Mouse (Mus musculus) ES-E14 (cell line): ENCODE results near the gene Tmx2. TPM values are rescaled to one million over a fixed set of nuclear protein-coding genes. Genes with fewer than 3 reads are reported as not detected.
"Not testable (repeated sequence)": the region's sequence is repeated elsewhere in the genome, so short reads cannot be mapped to it uniquely, and the experiment has no call there.

Source experiments
- DNase-seq: peaks from one replicate; pipeline ENCODE4 v3.0.0-alpha.2; 2013; ENCODE audit warnings: low read depth, low spot score
- H3K27ac ChIP-seq: 2 replicates; pipeline ENCODE4 v1.5.1; 2012; ENCODE audit warnings: low read depth, mild to moderate bottlenecking, low read length, moderate library complexity, mixed read lengths; ENCODE audit not compliant: poor library complexity, insufficient read depth, severe bottlenecking
- H3K36me3 ChIP-seq: 2 replicates; pipeline ENCODE4 v1.6.1; 2012; ENCODE audit warnings: mild to moderate bottlenecking, low read length, moderate library complexity, mixed read lengths; ENCODE audit not compliant: control insufficient read depth, poor library complexity, insufficient read depth, severe bottlenecking
- H3K4me1 ChIP-seq, 2 experiments: fragments of 150-350 bp in 1 of 2; sonication (generic) in 1 of 2; 2 replicates each; pipeline ENCODE4 v1.6.1; 2012; ENCODE audit warnings: low read length in 2 of 2, mild to moderate bottlenecking in 1 of 2, mixed read lengths in 1 of 2; ENCODE audit not compliant: control insufficient read depth in 2 of 2, insufficient read depth in 2 of 2, poor library complexity in 1 of 2
- H3K4me3 ChIP-seq, 2 experiments: fragments of 150-350 bp in 1 of 2; sonication (generic) in 1 of 2; 2 replicates each; pipeline ENCODE4 v1.5.1; 2012; ENCODE audit warnings: low read length in 2 of 2, low read depth in 1 of 2, mild to moderate bottlenecking in 1 of 2, mixed read lengths in 1 of 2; ENCODE audit not compliant: insufficient read depth in 1 of 2, poor library complexity in 1 of 2, severe bottlenecking in 1 of 2
- H3K9ac ChIP-seq: 2 replicates; pipeline ENCODE4 v1.6.1; 2012; ENCODE audit warnings: low read depth, mild to moderate bottlenecking, low read length, mixed read lengths; ENCODE audit not compliant: poor library complexity, insufficient read depth, severe bottlenecking
- H3K9me3 ChIP-seq: fragments of 150-350 bp; sonication (generic); 2 replicates; pipeline ENCODE4 v1.6.1; 2012; ENCODE audit warnings: low read depth, mild to moderate bottlenecking, low read length; ENCODE audit not compliant: control insufficient read depth, insufficient read depth
- CHD2 ChIP-seq: IDR thresholded peaks from 2 replicates; pipeline ENCODE4 v1.6.1; 2014; ENCODE audit warnings: mild to moderate bottlenecking, low read depth, low read length, inconsistent platforms
- HCFC1 ChIP-seq: IDR thresholded peaks from 2 replicates; pipeline ENCODE4 v1.6.1; 2012; ENCODE audit warnings: low read length, inconsistent platforms, borderline replicate concordance; ENCODE audit not compliant: insufficient read depth
- MAFK ChIP-seq: IDR thresholded peaks from 2 replicates; pipeline ENCODE4 v1.6.1; 2014; ENCODE audit warnings: mild to moderate bottlenecking, low read depth, low read length, inconsistent platforms; ENCODE audit not compliant: insufficient read depth
- ZC3H11A ChIP-seq: IDR thresholded peaks from 2 replicates; pipeline ENCODE4 v1.6.1; 2012; ENCODE audit warnings: low read depth, mild to moderate bottlenecking, inconsistent platforms, low read length, borderline replicate concordance
- ZNF384 ChIP-seq: IDR thresholded peaks from 2 replicates; pipeline ENCODE4 v1.6.1; 2012; ENCODE audit warnings: low read depth, low read length, inconsistent platforms
- in situ Hi-C, 2 experiments: fragments of 600-800 bp; cut with MboI; formaldehyde crosslinking; loops; one replicate each; pipeline ENCODE4 v1.15.1; 2025; ENCODE audit warnings: low sequenced_read_pairs in 2 of 2, inconsistent platforms in 1 of 2; ENCODE audit not compliant: unreplicated experiment in 2 of 2
- total RNA-seq: library from RNA; depleted of rRNA; stranded (reverse); fragments of 300-350 nt; gene quantifications from 2 replicates; pipeline ENCODE4 v1.2.3, GENCODE M21; 2012

The Tmx2 gene
- total RNA-seq, 1 experiment, result 160 TPM

DNA sequence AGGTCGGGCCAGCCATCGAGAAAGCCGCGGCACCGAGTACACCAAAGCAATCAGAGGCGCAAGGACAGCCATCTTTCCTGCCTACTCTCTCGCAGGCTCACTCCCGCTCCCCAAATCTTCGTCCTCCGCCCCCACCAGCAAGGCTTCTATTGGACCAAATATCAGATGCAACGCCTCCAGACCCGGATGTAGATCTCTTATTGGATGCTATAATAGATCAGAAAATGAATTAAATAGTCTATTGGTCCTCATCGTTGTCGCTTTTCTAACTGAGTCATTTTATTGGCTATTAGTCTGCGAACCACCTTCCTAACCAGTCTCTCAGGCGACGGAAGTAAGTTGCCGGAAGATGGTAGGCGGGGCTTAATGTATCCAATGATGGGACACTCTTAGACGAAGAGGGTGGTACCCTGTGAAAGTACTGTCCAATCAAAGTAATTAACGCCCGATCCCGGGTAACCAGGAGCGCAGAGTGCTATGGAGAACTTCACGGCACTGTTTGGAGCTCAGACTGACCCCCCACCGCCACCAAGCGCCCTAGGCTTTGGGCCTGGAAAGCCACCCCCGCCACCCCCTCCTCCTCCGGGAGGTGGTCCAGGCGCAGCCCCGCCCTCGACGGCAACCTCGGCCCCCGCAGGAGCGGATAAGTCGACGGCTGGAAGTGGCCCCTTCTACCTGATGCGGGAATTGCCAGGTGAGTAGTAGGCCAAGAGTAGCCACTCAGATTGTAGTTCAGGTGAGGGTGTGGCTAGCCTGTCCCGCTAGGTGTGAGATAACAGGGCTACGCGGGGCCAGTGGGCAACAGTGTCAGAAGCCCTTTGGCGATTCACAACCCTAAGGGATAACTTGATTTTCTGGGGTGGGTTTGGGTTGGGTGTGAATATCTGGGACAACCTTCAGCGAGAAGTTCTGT lies 716 bp downstream of the Tmx2 start, which contains the start of the genes Gm28635 and Med19:
Gene Gm28635, minus strand, starts transcription at position 74 of the 913 bp plus-strand sequence.
Gene Med19, plus strand, starts transcription at position 435 of the 913 bp plus-strand sequence.
- peaks cover 2 to 5% of the 10 kb centered on the region in 2 experiments; a peak in 2 of 4 replicates for H3K4me1 ChIP-seq
- peak; percentile 99 for DNase-seq
- no peaks in the 10 kb centered on the region for H3K9me3 ChIP-seq
- H3K4me3 ChIP-seq, result peak within 1 kb of the TSS; percentile 93 to 96
- TF ChIP-seq HCFC1 (0 out of 2 replicates have a peak, but pooled peaks have one; percentile 4), MAFK (no peak), ZNF384 (no peak), ZC3H11A (no peak), CHD2 (peak; percentile 94)
- peaks cover 19% of the 10 kb centered on the region for H3K36me3 ChIP-seq
- H3K27ac ChIP-seq, result peak within 1 kb of the TSS; percentile 73; the same call in 1 of the 2 replicates
- in situ Hi-C loops, result no loop called here
- H3K9ac ChIP-seq, result peak within 1 kb of the TSS; percentile 86

DNA sequence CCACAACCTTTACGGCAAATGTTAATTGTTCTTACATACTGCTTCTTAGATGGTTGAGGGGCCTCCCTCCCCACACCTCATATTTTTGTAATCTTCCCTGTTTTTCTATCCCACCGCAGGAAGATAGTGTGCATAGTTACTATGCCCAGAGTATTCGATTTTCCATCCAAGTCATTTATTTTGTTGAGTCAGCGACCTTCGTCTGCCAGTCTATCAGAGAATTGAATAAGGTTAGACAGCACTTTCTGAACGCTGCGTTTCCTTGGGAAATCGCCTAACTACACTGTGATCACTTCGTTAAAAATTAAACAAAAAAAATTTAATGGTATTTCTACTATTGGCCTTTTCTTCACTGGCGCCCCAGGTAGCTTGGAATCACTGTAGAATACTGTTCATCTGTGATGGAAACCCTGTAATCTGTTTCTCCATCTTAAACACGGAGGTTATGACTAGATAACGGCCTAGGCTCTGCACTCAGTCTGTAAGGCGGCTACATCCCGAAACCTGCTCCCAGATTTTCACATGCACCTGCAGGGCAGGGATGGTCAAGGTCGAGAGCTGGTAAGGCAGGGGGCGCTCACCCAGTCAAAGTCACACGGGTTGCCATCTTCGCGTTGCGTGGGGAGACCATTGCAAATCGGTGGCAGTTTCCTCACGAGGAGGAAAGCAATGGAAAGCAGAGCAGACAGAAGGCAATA lies 1.5 kb downstream of the Tmx2 start:
- peaks cover 24% of the 10 kb centered on the region for H3K36me3 ChIP-seq
- DNase-seq, result peak; percentile 59
- peak overlapping the region; percentile 81 for H3K9ac ChIP-seq
- TF ChIP-seq MAFK (peak; percentile 67), ZC3H11A (no peak), ZNF384 (no peak), CHD2 (no peak), HCFC1 (peak; percentile 53; the same call in 1 of the 2 replicates)
- H3K4me1 ChIP-seq, result peaks cover 2 to 5% of the 10 kb centered on the region in 2 experiments; a peak in 2 of 4 replicates
- in situ Hi-C loops, result no loop called here
- H3K27ac ChIP-seq, result no peak overlapping the region; the same call in 1 of the 2 replicates
- peak overlapping the region; percentile 81 to 84 for H3K4me3 ChIP-seq
- H3K9me3 ChIP-seq, result no peaks in the 10 kb centered on the region

DNA sequence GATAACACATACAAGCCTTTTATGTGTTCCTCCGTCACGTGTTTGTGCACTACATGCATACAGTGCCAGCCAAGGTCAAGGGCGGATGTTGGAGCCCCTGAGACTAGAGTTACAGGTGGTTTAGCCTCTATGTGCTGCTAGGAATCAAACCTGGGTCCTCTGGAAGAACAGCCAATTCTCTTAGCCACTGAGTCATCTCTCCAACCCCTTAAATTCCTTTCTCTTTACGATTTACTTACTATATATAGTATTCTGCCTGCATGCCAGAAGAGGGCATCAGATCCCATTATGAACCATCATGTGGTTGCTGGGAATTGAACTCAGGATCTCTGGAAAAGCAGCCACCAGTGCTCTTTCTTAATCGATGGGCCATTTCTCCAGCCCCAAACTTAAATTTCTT lies 7.4 kb downstream of the Tmx2 start:
- in situ Hi-C loops, DNase-seq, H3K4me1 ChIP-seq, H3K9ac ChIP-seq, H3K9me3 ChIP-seq, H3K27ac ChIP-seq: not testable (repeated sequence)
- H3K4me3 ChIP-seq, result 0 out of 4 replicates have a peak overlapping the region, but pooled peaks of 1 of the 2 experiments have one; percentile 26
- H3K36me3 ChIP-seq, result peaks cover 38% of the 10 kb centered on the region

DNA sequence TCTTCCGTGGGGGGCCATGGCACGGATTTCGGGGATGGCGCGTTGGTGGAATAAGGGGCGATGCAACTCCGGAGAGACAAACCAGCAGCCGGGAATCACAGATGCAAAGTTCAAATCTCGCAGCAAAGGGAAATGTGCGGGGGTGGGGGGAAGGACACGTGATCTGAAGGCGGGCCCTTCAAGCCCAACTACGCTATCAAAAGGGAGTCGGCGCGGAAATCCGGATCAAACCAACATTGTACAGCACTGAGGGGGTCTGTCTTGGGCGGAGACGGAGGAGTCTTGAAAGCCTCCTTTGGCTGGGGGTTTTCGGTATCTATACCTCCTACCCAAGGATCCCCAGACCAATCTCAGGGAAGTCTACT lies 8.4 kb downstream of the Tmx2 start, which contains the start of gene Selenoh:
Gene Selenoh, minus strand, starts transcription at position 202 of the 365 bp plus-strand sequence.
- H3K27ac ChIP-seq, result peak within 1 kb of the TSS; percentile 99
- peaks cover 0 to 3% of the 10 kb centered on the region in 2 experiments; a peak in 2 of 4 replicates for H3K4me1 ChIP-seq
- peak within 1 kb of the TSS; percentile 88 to 99 for H3K4me3 ChIP-seq
- H3K9me3 ChIP-seq, result no peaks in the 10 kb centered on the region
- peak; percentile 96 for DNase-seq
- in situ Hi-C loops, result no loop called here
- peaks cover 33% of the 10 kb centered on the region for H3K36me3 ChIP-seq
- peak; percentile 90 for TF ChIP-seq CHD2
- TF ChIP-seq MAFK, result no peak
- peak within 1 kb of the TSS; percentile 100 for H3K9ac ChIP-seq
